24 mouse cellular contexts compared by ENCODE assay signal in the genomic region with DNA sequence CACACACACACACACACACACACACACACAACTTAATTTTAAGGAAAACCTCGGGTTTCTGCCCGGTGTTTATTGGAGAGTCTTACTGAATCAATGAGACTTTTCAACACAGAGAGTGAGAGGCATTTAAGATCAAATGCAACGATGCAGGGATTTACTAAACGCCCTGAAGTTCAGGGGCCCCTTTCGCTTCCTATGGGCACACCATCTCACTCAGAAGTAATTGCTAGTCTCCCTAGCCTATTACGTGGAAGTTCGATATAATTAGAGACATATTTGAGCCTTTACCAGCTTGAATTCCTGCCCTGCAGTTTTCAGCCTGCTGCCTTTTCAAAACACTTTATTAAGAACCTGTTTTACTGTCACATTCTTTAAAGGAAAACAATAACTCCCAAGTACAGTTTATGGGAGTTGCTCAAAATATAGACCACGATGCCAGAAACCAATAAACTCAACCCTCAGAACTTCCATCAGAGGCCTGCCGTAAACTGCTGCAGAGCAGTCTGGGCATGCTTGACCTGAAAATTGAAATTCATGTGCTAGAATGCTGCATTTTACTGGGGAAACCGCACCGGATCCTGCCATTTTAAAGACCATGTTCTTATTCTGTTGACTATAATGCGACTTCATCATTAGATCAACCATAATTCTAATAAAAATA.
"Had no signal": no experiment of that assay in that cellular context is flagged by ENCODE, and none has a peak within 500 bp of the region (broad histone marks: within the 10 kb centered on the region; RNA-seq: fewer than 3 reads in every experiment).

No protein-coding gene starts in this region.

- H3K9me3 ChIP-seq: intestine, embryonic 15.5 days; kidney, embryonic 15.5 days; midbrain, embryonic 12.5 days; midbrain, embryonic 15.5 days; neural tube, embryonic 12.5 days; neural tube, embryonic 15.5 days; stomach, embryonic 15.5 days had no signal

- H3K36me3 ChIP-seq: intestine, embryonic 15.5 days; kidney, embryonic 15.5 days; midbrain, embryonic 12.5 days; midbrain, embryonic 15.5 days; neural tube, embryonic 12.5 days; neural tube, embryonic 15.5 days; stomach, embryonic 15.5 days had no signal

- H3K27me3 ChIP-seq: intestine, embryonic 15.5 days; midbrain, embryonic 12.5 days; midbrain, embryonic 15.5 days; neural tube, embryonic 12.5 days; stomach, embryonic 15.5 days had no signal

- H3K4me2 ChIP-seq: intestine, embryonic 15.5 days; kidney, embryonic 15.5 days; liver, embryonic 11.5 days; lung, embryonic 14.5 days; midbrain, embryonic 12.5 days; midbrain, embryonic 15.5 days; neural tube, embryonic 12.5 days; neural tube, embryonic 15.5 days; stomach, embryonic 15.5 days had no signal

- DNase-seq: kidney, adult 11 months; kidney, adult 8-10 months; kidney, postnatal 10 days; kidney, postnatal 36 days; layer of hippocampus, postnatal 36 days; left cerebral cortex, postnatal 4 days; liver, postnatal 0 days; lung, embryonic 14.5 days; lung, postnatal 4 days; retina, postnatal 1 day; right cerebral cortex, postnatal 25 days; spleen, adult 18-20 months; thymus, postnatal 36 days had no signal

- H3K4me1 ChIP-seq: intestine, embryonic 15.5 days; midbrain, embryonic 12.5 days; neural tube, embryonic 12.5 days; neural tube, embryonic 15.5 days; stomach, embryonic 15.5 days had no signal

- ATAC-seq: intestine, embryonic 15.5 days; liver, postnatal 0 days; lung, postnatal 0 days; midbrain, embryonic 15.5 days had no signal

- H3K4me3 ChIP-seq: intestine, embryonic 15.5 days; kidney, embryonic 15.5 days; left cerebral cortex, adult 2 months; midbrain, embryonic 12.5 days; midbrain, embryonic 15.5 days; neural tube, embryonic 12.5 days; neural tube, embryonic 15.5 days; stomach, embryonic 15.5 days had no signal

- H3K27ac ChIP-seq: intestine, embryonic 15.5 days; kidney, embryonic 15.5 days; left cerebral cortex, adult 2 months; liver, embryonic 14.5 days; midbrain, embryonic 12.5 days; midbrain, embryonic 15.5 days; neural tube, embryonic 12.5 days; neural tube, embryonic 15.5 days; stomach, embryonic 15.5 days had no signal

- H3K9ac ChIP-seq: intestine, embryonic 15.5 days; kidney, embryonic 15.5 days; liver, embryonic 14.5 days; liver, postnatal 0 days; lung, embryonic 14.5 days; midbrain, embryonic 12.5 days; midbrain, embryonic 15.5 days; neural tube, embryonic 12.5 days; neural tube, embryonic 15.5 days; stomach, embryonic 15.5 days had no signal
